Mouse (Mus musculus) left cerebral cortex, adult 9 months (tissue): Measurements from ENCODE around the gene Hipk2.
A peak's percentile ranks its signal among the peaks of the same experiment; 100 is the strongest.
"Not testable (repeated sequence)": the region's sequence is repeated elsewhere in the genome, so short reads cannot be mapped to it uniquely, and the experiment has no call there.

Experiments
- DNase-seq, 2 experiments: peaks; one replicate each; pipeline ENCODE4 v3.0.0; 2022; ENCODE audit warnings: low spot score in 2 of 2

The Hipk2 gene

DNA sequence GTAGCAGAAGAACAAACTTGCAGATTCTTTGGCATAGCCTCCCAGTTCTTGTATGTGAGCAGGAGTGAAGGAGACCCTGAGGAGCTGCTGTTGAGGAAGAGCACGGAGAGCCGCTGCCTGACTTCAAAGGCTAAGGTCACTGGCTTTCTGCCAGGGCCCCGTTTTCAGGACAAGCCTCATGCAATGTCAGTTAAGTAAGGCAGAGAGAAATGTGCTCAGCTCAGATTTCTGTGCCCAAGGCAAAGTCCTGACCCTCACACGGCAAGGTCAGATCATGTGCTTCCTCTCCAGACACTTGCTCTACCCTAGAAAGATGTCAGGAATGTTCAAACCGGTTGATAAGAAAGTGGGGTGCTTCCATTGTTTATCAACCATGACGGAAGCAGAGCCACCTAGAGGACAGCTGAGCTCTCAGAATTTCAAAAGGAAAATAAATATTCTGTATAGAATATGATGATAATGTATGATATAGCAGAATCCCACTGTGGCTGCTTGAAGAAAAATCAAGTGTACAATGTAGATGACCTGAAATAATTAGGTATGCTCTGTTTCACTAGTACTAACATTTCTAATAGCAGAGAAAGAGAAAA is 173.1 kb downstream of the Hipk2 start:
- no peak for DNase-seq

DNA sequence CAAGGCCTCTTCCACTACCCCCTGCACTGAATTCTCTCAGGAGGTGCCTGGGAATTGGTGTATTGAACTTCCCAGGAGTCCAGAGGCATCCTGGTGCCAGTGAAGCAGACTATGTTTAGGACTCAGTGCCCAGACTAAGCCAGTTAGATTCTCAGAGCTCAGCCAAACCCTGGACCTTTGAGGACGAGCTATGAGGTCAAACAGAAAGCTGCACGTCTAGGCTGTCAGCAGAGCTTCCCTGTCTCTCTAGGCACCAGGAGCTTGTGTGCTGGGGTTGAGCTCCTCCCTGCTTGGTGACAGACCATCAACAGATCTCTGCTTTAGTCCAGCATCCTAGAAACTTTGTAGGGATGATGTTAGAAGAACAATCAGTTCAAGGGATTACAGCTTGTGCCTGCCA is 174.5 kb downstream of the Hipk2 start:
- no peak for DNase-seq

DNA sequence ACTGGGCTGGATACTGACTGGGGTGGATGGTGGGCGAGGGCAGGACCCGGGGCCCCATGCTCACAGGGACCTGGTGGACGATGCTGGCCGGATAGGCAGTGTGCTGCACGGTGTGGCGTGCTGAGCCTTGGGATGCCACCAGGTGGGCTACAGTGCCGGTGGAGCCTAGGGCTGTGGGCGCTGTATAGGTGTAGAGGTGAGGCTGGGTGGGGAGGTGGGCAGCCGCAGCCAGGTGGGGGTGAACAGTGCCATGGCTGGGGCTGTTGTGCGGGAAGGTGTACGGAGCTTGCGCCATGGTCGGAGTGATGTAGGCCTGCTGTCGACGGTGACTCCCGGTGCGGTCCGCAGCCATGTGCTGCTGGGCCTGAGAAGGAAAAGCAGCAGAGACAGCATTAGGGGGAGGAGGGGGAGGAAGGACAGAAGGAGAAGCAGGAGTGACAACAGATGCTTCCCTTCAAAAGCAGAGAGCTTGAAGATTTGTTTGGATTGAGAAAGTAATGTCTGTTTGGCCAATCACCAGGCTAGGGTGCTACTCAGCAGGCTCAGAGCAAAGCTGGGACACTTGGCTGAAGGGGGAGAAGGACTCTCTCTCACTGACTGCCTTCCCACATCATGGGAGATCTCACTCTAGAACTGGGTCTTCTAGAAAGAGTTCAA is 177.6 kb downstream of the Hipk2 start:
- DNase-seq = no peak

DNA sequence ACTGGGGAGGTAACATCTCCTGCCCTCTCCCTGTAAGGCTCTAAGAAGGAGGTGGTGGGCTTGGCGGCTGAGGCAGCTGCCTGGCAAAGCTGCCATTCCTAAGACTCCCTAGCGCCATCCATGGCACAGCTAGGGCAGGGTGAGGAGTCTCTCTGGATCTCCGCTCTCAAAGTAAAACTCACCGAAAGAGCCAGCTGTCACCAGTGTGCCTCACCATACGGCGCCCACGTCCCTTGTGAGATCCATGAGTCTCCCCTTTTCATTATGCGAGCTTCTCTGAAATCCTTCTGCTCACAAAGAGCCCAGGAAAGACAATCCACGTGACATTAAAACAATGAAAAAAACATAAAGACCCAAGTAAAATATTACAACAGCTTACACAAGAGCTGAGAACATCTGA is 179.4 kb downstream of the Hipk2 start:
- DNase-seq = peak in 1 of 2 experiments; percentile 66

DNA sequence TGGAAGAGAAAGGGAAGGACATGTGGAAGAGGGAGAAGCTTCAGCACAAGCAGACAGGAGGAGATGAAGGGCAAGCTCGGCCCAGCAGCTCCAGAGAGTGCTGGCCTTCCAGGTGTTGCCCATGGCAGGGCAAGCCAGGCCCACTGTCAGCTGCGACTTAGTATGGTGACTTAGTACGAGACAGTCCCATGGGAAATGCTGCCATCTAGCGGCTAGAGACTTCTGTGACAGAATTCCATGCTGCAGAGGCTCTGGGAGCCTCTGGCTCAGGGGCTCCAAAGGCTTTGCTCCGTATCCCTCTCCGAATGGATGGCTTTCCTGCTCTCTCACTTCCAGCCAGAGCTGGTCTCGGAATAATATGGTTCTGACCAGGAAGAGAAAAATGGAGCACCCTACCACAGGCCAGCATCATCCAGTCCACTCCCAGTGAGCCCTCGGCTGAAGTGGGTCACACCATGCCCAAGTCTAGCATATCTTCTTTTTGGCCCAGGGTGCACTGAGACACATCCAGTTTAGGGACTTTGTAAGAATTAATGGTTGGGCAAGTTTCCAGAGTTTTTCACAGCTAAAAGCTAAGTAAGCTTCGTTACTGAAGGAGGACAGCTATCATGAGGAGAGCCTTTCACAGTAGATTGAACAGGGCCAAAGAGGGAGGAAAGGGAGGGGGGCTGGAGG is 180.4 kb downstream of the Hipk2 start:
- peak in 1 of 2 experiments; percentile 87 for DNase-seq

DNA sequence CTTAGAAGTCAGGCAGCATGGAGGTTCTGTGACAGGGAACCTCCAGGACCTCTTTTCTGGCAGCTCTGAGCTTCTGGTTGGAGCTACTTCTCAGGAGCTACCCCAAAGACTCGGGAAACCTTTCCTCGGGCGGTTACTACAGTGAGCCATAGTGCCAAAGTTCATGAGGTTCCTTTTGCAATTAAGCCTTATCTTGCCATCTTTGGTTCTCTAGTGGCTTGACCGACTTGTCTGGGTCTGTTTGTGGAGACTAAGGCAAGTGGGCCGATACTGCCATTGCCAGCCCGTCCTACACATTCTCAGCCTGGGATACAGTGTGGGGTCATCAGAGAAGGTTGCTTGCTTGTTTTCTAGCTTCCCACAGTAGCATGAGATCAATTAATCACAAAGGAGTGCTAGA is 183.4 kb downstream of the Hipk2 start:
- no peak for DNase-seq

DNA sequence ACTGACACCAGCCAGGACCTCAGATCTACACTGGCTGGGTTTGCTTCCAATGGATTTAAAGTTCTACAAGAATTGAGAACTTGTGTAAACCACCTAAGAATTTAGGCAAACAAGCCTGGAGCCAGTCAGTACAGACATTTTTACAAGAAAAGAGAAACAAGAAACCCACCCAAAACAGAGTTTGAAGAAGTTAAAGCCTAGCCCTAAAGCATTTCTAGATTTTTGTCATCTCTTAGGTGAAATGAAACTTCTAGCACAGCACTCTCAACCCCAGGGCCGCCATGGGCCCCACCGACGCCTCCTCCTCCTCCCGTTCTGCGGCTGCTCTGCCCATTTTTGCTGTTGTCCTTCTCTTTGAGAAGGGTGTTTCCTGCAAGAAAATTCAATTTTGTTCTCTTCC is 184.9 kb downstream of the Hipk2 start:
- no peak for DNase-seq

DNA sequence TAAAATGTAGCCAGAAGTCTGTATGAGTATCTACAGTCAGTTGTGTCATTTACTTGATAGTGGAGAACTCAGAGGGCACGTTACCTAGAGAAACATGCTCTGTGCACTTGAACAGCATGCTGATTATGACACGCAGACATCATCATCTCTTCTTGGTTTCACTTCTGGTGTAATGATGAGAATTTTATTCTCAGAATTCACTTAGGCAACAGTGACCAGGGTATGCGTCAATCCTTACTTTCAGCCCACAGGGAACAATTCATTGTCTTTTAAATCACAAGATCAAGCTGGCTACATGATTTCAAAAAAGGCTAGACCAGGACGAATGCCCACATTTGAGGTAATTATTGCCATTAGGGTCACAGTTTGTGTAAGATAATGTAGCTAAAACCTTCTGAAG is 185.3 kb downstream of the Hipk2 start:
- no peak for DNase-seq

DNA sequence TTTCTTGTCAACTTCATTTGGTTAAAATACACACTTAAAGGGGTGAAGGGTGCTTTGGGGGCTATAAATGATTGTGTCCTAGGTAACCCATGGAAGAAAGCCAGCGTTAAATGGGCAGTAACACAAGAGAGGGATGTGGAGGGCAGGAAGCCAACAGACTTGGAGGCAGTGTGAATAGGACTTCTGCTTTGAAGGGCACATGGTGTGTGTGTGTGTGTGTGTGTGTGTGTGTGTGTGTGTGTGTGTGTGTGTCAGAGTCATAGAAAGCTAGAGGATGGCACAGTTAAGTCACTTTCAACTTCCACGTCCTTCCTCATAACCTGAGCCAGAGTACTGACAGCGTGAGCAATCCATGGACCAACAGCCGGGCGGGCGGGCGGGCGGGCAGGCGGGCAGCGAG is 187.1 kb downstream of the Hipk2 start:
- DNase-seq = no peak

DNA sequence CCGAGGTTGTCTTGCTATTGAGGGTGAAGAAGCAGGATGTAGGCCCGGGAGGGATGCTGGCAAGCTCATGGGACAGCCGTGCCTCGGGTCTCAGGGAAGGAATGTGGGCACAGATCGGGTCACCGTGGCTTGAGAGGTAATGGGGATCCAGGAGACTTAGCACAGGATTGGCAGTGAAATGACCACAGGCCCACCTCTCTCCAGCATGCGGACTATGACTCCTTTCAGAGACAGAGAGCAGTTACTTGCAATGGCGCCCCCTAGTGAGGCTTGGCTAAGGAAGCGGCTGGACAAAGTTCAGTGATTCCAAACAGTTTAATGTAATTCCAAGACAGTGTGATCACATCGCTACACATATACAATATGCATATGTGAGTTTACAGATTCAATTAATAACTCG is 188.7 kb downstream of the Hipk2 start:
- peak in 1 of 2 experiments; percentile 45 for DNase-seq

DNA sequence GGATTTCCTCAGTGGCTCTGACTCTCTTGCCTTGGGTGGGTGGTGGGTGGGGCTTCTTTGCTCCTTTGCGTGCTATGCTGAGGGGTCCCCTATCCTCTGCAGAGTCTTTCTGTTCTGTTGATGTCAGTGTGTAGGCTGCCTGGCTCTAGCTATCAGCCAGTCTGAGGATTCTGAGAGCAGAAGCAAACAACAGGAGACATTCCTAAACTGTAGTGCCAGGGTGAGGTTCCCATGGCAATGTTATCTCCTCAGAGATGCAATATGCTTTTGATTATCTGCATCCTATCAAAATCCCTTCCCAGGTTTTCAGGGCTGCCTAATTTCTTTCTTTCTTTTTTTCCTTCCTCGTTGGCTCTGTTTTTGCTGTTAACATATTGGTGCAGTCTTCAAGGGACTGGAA is 193.4 kb downstream of the Hipk2 start:
- DNase-seq = no peak

DNA sequence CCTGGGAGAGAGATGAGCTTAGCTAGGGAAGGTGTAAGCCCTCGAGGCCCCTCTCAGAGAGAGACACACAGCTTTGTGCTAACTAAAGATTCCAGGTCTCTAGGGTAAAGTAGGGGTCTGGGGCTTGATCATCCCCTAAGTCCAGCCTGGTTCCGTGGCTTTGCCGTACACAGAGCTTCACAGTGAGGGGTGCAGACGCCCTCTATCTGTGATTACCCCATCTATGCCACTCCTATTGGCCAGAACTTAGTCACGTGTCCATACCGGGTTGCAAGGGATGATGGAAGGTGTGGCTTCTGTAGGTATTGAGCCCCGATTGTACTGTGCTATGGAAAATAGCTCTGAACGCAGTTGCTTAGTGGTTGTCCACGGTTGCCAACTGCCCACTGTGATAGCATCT is 198.3 kb downstream of the Hipk2 start:
- DNase-seq = no peak

DNA sequence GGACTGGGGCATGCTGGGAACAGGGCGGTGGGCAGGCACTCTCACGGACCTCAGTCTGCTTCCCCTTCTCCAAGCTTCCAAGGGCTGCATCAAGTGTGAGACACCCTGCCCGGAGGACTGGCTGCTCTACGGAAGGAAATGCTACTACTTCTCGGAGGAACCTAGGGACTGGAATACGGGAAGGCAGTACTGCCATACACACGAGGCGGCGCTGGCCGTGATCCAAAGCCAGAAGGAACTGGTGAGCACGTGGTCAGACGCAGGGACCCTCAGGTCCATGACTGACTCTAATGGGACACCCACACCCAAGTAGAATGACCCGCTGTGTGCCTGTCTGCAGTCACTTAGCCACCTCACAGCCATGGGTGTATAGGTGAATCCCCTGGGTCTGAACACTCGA is 199.2 kb downstream of the Hipk2 start:
- DNase-seq = no peak

DNA sequence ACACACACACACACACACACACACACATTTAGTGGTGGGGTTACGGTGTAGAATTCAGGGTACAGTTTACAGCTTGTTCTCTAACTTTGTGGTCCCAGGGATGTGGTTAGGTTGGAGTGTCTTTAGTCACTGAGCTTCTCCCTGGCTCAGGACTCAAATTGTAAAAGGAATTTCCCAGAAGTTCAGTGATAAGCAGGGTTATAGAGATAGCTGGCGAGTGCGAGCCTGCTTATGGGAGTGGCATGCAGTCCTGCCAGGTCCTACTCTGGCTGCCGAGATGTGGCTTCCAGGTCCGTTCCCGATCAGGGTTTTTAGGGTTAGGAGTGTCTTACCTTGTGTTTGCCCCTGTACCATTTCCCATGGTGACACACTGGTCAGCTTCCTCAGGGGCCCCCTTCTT is 199.7 kb downstream of the Hipk2 start:
- no peak for DNase-seq

DNA sequence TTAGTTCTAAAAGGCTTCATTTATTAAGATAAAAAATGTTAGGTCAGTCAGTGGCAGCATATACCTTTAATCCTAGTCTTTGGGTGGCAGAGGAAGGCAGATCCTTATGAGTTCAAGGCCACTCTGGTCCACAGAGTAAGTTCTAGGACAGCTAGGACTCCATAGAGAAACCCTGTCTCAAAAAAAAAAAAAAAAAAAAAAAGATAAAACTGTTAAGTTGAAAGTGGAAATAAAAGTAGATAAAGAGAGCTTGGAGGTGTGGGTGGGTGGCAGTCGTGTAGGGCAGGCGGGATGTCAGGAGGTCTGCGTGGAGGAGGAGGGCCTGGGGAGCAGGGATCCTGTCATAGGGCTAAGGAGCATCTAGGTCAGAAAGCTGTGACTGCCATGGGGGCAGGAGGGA is 204.0 kb downstream of the Hipk2 start:
- no peak for DNase-seq

DNA sequence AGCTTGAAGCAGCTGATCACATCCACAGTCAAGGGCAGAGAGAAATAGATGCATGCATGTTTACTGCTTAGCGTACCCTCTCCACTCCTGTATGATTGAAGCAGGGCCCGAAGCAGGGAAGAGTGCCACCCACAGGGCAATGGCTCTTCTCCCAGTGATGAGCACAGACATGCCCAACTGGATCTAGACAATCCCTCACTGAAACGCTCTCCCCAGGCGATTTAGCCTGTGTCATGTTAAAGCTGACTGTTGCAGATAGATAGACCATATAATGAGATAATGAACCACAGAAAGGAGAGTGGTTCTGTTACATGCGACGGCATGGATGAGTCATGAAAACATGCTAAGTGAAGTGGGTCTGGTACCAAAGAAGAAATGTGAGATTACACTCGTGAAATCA is 204.7 kb downstream of the Hipk2 start:
- no peak for DNase-seq

DNA sequence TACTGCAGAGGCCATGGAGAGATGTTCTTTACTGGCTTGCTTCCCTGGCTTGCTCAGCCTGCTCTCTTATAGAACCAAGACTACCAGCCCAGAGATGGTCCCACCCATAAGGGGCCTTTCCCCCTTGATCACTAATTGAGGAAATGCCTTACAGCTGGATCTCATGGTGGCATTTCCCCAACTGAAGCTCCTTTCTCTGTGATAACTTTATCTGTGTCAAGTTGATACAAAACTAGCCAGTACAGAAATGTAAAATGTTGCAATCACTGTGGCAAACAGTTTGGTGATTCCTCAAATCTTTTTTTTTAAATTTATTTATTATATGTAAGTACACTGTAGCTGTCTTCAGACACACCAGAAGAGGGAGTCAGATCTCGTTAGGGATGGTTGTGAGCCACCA is 205.5 kb downstream of the Hipk2 start:
- DNase-seq = not testable (repeated sequence)

DNA sequence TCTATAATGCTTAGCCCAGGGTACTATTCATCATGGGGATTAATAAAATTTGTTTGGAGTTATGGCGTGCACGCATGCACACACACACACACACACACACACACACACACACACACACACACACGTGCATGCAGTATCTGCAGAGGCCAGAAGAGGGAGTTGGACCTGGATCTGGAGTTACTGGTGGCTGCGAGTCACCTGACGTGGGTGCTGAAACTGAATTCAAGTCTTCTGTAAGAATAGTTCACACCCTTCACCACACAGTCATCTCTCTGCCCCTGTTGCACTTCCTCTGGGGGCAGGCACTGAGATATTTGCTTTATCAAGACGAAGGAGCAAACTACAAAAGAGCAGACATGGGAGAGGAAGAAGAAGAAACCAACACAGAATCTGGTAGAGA is 206.4 kb downstream of the Hipk2 start:
- no peak for DNase-seq

DNA sequence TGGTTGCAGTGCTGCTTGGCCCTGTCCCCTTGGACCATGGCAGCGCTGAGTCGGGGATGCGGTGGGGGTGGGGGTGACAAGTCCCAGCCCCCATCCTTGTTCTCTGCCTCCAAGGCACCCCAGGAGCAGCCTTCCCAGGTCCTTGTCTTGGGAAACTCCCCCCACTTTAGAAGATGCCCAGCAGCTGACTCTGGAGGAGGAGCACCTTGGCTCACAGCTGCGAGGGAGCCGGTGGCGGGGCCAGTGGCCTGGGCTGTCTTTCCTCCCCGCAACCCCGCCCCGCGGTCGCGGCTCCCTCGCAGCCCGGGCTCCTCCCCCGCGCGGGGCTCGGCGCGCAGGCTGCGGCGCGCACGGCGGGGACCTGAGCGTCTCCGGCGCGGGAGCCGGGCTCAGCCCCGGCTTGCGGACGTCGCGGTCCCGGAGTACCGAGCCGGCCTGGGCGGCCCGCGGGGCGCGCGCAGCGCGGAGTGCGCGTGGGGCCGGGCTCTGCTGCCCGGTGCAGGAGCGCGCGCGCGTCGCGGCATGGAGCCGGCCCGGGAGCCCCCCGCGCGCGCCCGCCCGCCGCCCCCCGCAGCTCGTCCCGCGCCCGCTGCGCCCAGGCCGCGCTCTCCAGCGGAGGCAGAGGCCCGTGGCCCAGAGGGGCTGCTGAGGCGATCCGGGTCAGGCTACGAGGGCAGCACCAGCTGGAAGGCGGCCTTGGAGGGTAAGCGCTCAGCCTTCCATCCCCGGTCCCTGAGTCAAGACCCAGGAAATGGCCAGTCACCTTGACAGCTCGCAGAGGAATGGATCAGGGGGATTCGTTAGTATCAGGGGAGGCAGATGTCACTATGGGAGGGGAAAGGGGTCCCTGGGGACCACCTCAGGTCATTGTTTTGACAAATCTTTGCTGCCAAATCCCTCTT is 213.0 kb downstream of the Hipk2 start, which contains the start of gene Clec2l:
Clec2l (plus strand) TSS at position 356 of the 902 bp plus-strand sequence.
- peak in 1 of 2 experiments; percentile 31 for DNase-seq

DNA sequence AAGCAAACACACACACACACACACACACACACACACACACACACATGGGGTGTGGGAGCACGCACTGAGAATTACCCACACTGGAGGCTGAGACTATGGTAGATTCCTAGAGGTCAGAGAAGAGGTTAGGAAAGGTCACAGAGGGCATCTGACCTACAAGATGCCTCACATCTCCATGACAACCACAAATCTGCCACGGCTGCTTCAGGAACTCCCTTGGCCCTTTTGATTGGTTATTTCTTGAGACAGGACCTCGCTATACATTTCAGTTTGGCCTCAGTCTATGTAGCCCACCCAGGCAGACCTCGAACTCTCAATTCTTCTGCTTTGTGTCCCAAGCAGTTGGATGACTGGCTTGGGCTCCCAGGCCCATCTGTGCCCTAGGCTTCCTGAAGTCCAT is 214.3 kb downstream of the Hipk2 start:
- no peak for DNase-seq

DNA sequence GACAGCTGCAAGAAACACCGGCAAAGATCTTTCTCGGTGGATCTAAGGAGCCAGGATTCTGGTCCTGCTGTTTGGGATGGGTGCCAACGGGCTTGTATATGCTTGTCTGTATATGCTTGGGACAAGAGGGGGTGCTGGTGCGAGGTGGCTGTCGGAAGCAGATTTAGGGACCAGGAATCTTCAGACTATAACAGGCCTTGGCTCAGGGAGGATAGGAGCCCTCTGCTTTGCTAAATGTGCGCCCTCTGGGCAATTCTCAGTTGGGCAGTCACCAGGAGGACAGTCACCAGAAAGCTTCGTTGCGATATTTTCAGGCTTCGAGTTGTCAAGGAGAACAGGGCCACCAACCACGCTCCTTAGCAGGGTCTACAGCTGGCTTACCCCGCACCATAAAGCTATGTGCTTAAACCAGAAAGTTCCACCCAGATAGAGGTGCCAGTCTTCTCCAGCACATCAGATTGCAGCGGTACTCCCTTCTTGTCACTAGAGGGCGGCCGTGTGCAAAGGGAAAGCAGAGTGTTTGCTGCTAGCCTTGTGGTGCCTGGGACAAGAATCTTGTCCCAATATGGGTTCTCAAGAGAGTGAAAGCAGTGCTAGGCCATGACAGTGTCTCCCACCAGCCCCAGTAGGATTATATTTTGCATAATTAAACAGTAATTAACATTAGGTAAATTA is 225.6 kb downstream of the Hipk2 start:
- DNase-seq = peak in 1 of 2 experiments; percentile 78

DNA sequence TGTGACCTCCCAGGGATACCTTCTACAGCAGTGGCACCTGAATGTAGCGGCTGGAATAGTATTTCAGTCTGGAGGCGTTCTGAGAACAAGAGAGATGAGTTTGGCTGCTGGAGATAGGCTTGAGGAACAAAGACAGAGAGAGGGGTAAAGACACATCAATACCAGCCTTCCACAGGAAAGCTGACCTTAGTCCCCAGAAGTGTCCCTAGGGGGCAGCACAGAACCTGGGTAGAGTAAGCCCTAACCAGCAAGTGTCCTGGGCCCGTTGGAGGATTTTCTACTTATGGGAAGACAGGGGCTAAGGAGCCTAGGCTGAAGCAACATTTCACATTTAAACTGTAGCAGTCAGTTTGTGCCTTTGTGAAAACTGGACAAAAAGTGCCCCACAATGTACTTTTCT is 226.4 kb downstream of the Hipk2 start:
- DNase-seq = no peak
